Mouse (Mus musculus): Measurements from ENCODE around the gene Hils1. TPM values are rescaled to one million over a fixed set of nuclear protein-coding genes. Genes with fewer than 3 reads are reported as not detected.
"Not testable (repeated sequence)": the region's sequence is repeated elsewhere in the genome, so short reads cannot be mapped to it uniquely, and the experiment has no call there.

Hils1 gene
- polyA plus RNA-seq, 1 experiment from 2014 or later, result not detected

- no peaks in the 10 kb centered on the region for H3K27me3 ChIP-seq
- 0 out of 2 replicates have a peak overlapping the region, but pooled peaks have one; percentile 3 for H3K4me2 ChIP-seq (replicated peaks)
- H3K36me3 ChIP-seq, result peaks cover 19% of the 10 kb centered on the region
- no peaks in the 10 kb centered on the region for H3K9me3 ChIP-seq
- 45% methylated on average over 9 of the region's 9 CpGs for WGBS
- no peak for ATAC-seq (ENCODE audit: insufficient number of reproducible peaks, insufficient read depth, low FRiP score, low TSS enrichment)
- H3K27ac ChIP-seq, result peak overlapping the region; percentile 47; the same call in 1 of the 2 replicates
- no peak overlapping the region for H3K4me3 ChIP-seq
- H3K4me1 ChIP-seq, result peaks cover 10% of the 10 kb centered on the region
- H3K9ac ChIP-seq, result no peak overlapping the region
These were observed 12.3 kb upstream of the Hils1 start for GRCm38 (mm10) chr11:94955103-94955502.

GRCm38 (mm10) chr11:94957693-94958064 is 9.7 kb upstream of the Hils1 start:
- WGBS, result 85% methylated on average over 9 of the region's 9 CpGs
- no peak overlapping the region for H3K27ac ChIP-seq

GRCm38 (mm10) chr11:94958065-94958858 is 9.1 kb upstream of the Hils1 start:
- Histone ChIP-seq H3K4me2 (replicated peaks) (no peak overlapping the region), H3K27ac (no peak overlapping the region), H3K9me3 (no peaks in the 10 kb centered on the region), H3K36me3 (no peaks in the 10 kb centered on the region), H3K27me3 (no peaks in the 10 kb centered on the region), H3K9ac (no peak overlapping the region), H3K4me3 (no peak overlapping the region), H3K4me1 (peaks cover 12% of the 10 kb centered on the region; the same call in 1 of the 2 replicates)
- 11% methylated on average over 8 of the region's 8 CpGs for WGBS
- ATAC-seq (ENCODE audit: insufficient number of reproducible peaks, insufficient read depth, low FRiP score, low TSS enrichment), result no peak

More at GRCm38 (mm10) chr11:94957693-94958064, 9.7 kb upstream of the Hils1 start:
- Histone ChIP-seq H3K4me2 (replicated peaks) (no peak overlapping the region), H3K4me1 (peaks cover 9% of the 10 kb centered on the region; the same call in 1 of the 2 replicates), H3K9me3 (no peaks in the 10 kb centered on the region), H3K27me3 (no peaks in the 10 kb centered on the region), H3K9ac (no peak overlapping the region), H3K36me3 (no peaks in the 10 kb centered on the region), H3K4me3 (no peak overlapping the region)
- no peak for ATAC-seq (ENCODE audit: insufficient number of reproducible peaks, insufficient read depth, low FRiP score, low TSS enrichment)

DNA sequence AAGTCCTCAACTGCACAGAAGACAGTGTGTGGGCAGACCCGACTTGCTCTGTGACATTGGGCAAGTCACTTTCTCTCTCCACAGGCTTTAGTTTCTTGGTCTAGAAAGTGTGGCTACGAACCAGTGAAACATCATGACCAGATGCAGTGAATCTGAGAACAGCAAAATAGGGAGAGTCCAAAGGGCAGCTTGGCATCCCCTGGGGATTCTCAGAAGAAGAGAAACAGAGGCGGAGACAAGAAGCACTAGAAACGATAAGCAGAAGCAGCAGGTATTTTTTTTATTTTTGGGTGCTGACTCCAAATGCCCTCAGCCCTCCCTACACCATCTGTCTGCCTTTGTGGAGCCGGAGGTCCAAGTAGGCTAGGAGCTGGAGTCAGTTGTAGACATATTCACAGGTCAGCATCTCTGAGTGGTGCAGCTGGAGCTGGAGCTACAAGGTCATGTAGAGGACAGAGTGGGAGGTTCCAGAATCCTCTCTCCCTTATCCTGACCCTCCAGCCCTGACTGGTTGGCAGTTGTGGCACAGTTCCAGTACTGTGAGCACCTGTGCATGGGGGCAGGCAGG is 4.8 kb upstream of the Hils1 start:
- Histone ChIP-seq H3K4me3 (no peak overlapping the region), H3K27ac (no peak overlapping the region), H3K4me1 (0 out of 2 replicates have a peak, but pooled peaks cover 12% of the 10 kb centered on the region), H3K9me3 (no peaks in the 10 kb centered on the region), H3K9ac (no peak overlapping the region), H3K27me3 (no peaks in the 10 kb centered on the region), H3K4me2 (replicated peaks) (no peak overlapping the region), H3K36me3 (no peaks in the 10 kb centered on the region)
- 77% methylated on average over 5 of the region's 5 CpGs for WGBS
- no peak for ATAC-seq (ENCODE audit: insufficient number of reproducible peaks, insufficient read depth, low FRiP score, low TSS enrichment)

GRCm38 (mm10) chr11:94968187-94968586 is 794 bp downstream of the Hils1 start:
- H3K9ac ChIP-seq, result no peak overlapping the region
- no peaks in the 10 kb centered on the region for H3K36me3 ChIP-seq
- no peaks in the 10 kb centered on the region for H3K27me3 ChIP-seq
- no peaks in the 10 kb centered on the region for H3K4me1 ChIP-seq
- no peak overlapping the region for H3K27ac ChIP-seq
- ATAC-seq (ENCODE audit: insufficient number of reproducible peaks, insufficient read depth, low FRiP score, low TSS enrichment), result no peak
- H3K4me2 ChIP-seq (replicated peaks), result no peak overlapping the region
- no peaks in the 10 kb centered on the region for H3K9me3 ChIP-seq
- H3K4me3 ChIP-seq, result no peak overlapping the region
- 78% methylated on average over 7 of the region's 7 CpGs for WGBS

GRCm38 (mm10) chr11:94969709-94970108 is 2.3 kb downstream of the Hils1 start:
- WGBS, result 96% methylated on average over 4 of the region's 4 CpGs
- not testable (repeated sequence) for H3K27me3 ChIP-seq; H3K4me3 ChIP-seq; H3K36me3 ChIP-seq; ATAC-seq (ENCODE audit: insufficient number of reproducible peaks, insufficient read depth, low FRiP score, low TSS enrichment); H3K9ac ChIP-seq; H3K4me2 ChIP-seq (replicated peaks); H3K9me3 ChIP-seq; H3K4me1 ChIP-seq; H3K27ac ChIP-seq

DNA sequence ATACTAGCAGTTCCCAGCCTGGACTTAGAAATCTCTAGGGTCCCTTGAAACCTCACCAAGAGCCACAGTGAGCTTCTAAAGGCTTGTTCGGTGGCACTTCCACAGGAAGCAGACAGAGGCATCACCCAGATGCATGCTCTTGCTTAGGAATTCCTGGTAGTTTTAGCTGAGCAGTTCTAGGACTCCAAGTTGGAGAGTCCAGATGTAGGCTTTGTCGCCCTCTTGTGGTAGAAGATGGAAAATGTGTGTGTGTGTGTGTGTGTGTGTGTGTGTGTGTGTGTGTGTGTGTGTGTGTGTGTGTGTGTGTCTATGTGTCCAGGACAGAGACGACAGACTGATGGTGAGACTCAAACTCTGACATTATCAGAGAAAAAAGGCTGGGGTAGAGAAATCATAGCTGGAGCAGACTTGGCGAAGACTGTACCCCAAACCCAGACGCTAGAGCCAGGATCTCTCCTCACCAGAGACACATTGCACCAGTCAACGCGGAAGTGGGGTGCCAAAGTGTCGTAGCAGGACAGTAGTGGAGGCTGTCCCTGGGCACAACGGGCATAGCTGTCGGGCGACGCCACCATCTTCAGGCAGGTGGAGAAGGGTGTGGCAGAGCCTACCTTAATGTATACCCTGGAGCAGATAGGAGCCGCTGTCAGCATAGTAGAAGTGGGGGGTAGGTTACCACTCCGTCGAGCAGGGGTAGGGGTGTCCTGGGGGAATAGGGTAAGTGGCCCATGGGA is 3.0 kb downstream of the Hils1 start:
- Histone ChIP-seq H3K27ac (no peak overlapping the region), H3K9me3 (no peaks in the 10 kb centered on the region), H3K4me2 (replicated peaks) (no peak overlapping the region), H3K4me1 (no peaks in the 10 kb centered on the region), H3K9ac (no peak overlapping the region), H3K4me3 (no peak overlapping the region), H3K27me3 (no peaks in the 10 kb centered on the region), H3K36me3 (no peaks in the 10 kb centered on the region)
- 62% methylated on average over 15 of the region's 15 CpGs for WGBS
- ATAC-seq (ENCODE audit: insufficient number of reproducible peaks, insufficient read depth, low FRiP score, low TSS enrichment), result no peak

DNA sequence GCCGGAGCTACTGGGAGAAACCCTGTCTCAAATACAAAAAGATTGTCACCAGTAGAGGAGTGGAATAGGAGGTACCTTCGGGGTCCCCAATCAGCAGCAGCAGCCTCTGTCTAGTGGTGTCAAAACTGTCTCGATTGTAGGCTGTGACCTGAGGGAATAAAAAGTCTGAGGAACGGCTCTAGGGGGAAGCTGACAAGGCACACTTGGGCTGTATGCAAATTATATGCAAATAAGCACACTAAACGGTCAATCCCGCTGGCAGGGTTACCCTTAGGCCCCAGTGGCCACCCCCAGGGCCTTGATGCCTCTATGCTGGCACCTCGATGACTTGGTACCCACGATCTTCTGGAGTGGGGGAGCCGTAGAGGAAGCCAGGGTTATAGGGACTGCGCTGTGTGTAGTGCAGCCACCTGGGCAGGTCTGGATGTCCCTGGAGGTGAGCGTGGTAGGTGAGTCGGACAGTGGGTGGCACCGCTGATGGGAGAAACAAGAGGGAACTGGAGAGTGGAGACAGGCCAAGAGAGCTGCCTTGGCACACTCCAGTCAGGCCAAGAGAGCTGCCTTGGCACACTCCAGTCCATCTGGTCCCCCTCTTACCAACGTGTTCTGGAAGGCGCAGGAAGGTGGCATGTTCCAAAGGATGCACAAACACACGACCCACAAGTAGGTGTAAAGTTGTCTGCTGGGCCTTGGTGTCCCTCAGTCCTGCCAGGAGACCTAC is 4.7 kb downstream of the Hils1 start:
- ATAC-seq (ENCODE audit: insufficient number of reproducible peaks, insufficient read depth, low FRiP score, low TSS enrichment), result no peak
- H3K9me3 ChIP-seq, result no peaks in the 10 kb centered on the region
- no peak overlapping the region for H3K4me3 ChIP-seq
- no peaks in the 10 kb centered on the region for H3K27me3 ChIP-seq
- WGBS, result 63% methylated on average over 16 of the region's 16 CpGs
- no peak overlapping the region for H3K9ac ChIP-seq
- H3K4me2 ChIP-seq (replicated peaks), result no peak overlapping the region
- H3K36me3 ChIP-seq, result no peaks in the 10 kb centered on the region
- no peaks in the 10 kb centered on the region for H3K4me1 ChIP-seq
- no peak overlapping the region for H3K27ac ChIP-seq

- no peak for ATAC-seq (ENCODE audit: insufficient number of reproducible peaks, insufficient read depth, low FRiP score, low TSS enrichment)
- no peaks in the 10 kb centered on the region for H3K9me3 ChIP-seq
These were observed 5.5 kb downstream of the Hils1 start for GRCm38 (mm10) chr11:94972887-94973286.

GRCm38 (mm10) chr11:94973313-94973712 is 5.9 kb downstream of the Hils1 start:
- H3K36me3 ChIP-seq, result no peaks in the 10 kb centered on the region
- peaks cover under 1% of the 10 kb centered on the region; the same call in 1 of the 2 replicates for H3K4me1 ChIP-seq
- ATAC-seq (ENCODE audit: insufficient number of reproducible peaks, insufficient read depth, low FRiP score, low TSS enrichment), result no peak
- no peaks in the 10 kb centered on the region for H3K9me3 ChIP-seq
- no peak overlapping the region for H3K4me2 ChIP-seq (replicated peaks)
- H3K4me3 ChIP-seq, result no peak overlapping the region
- no peaks in the 10 kb centered on the region for H3K27me3 ChIP-seq
- WGBS, result 39% methylated on average over 4 of the region's 4 CpGs
- H3K27ac ChIP-seq, result no peak overlapping the region
- H3K9ac ChIP-seq, result no peak overlapping the region

More at GRCm38 (mm10) chr11:94972887-94973286, 5.5 kb downstream of the Hils1 start:
- Histone ChIP-seq H3K9ac (no peak overlapping the region), H3K36me3 (no peaks in the 10 kb centered on the region), H3K4me3 (no peak overlapping the region), H3K27ac (no peak overlapping the region), H3K27me3 (no peaks in the 10 kb centered on the region), H3K4me1 (no peaks in the 10 kb centered on the region), H3K4me2 (replicated peaks) (no peak overlapping the region)
- WGBS, result 53% methylated on average over 5 of the region's 5 CpGs

DNA sequence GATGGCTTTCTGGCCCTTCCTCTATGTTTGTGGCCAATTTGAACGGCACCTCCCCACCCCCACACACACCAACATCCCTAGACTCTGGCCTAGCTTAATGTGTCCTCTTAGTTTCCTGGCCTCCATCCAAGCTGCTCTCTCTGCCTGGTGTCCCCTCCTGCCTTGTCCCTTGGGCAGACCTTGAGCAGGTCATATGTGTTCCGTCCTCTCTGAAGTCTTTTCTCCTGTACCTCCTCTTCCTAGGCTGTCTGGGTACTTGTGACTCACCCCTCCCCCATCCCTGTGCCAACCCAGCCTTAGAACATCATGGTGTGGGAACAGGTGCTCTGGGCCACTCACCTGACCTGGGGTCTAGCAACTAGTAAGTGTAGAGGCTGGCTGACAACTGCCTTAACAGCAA is 7.6 kb downstream of the Hils1 start:
- no peaks in the 10 kb centered on the region for H3K36me3 ChIP-seq
- no peak for ATAC-seq (ENCODE audit: insufficient number of reproducible peaks, insufficient read depth, low FRiP score, low TSS enrichment)
- no peak overlapping the region for H3K4me2 ChIP-seq (replicated peaks)
- 77% methylated on average over 2 of the region's 2 CpGs for WGBS
- H3K9me3 ChIP-seq, result no peaks in the 10 kb centered on the region
- H3K27ac ChIP-seq, result no peak overlapping the region
- H3K27me3 ChIP-seq, result no peaks in the 10 kb centered on the region
- no peak overlapping the region for H3K4me3 ChIP-seq
- peaks cover 4% of the 10 kb centered on the region; the same call in 1 of the 2 replicates for H3K4me1 ChIP-seq
- no peak overlapping the region for H3K9ac ChIP-seq
